Mouse (Mus musculus) induced T-regulatory cell, adult 2 months (primary cell): Measurements from ENCODE around the gene Dnal4.

Experiments
- DNase-seq: peaks from one replicate; pipeline ENCODE4 v3.0.0-alpha.2; 2012; ENCODE audit warnings: low read depth

Gene Dnal4

GRCm38 (mm10) chr15:79733640-79734039 is 44.0 kb downstream of the Dnal4 start:
- no peak for DNase-seq

GRCm38 (mm10) chr15:79733192-79733591 is 44.5 kb downstream of the Dnal4 start:
- no peak for DNase-seq

GRCm38 (mm10) chr15:79731554-79731953 is 46.1 kb downstream of the Dnal4 start:
- no peak for DNase-seq

- peak; percentile 67 for DNase-seq
These were observed 48.8 kb downstream of the Dnal4 start for GRCm38 (mm10) chr15:79728731-79729388.

- no peak for DNase-seq
These were observed 49.3 kb downstream of the Dnal4 start for GRCm38 (mm10) chr15:79728311-79728710.

- DNase-seq: no peak
These were observed 49.8 kb downstream of the Dnal4 start for GRCm38 (mm10) chr15:79727840-79728239.

GRCm38 (mm10) chr15:79725190-79725789 is 52.4 kb downstream of the Dnal4 start:
- DNase-seq: no peak

GRCm38 (mm10) chr15:79723439-79723838 is 54.2 kb downstream of the Dnal4 start:
- peak; percentile 72 for DNase-seq

- no peak for DNase-seq
These were observed 56.9 kb downstream of the Dnal4 start for GRCm38 (mm10) chr15:79720796-79721195.

GRCm38 (mm10) chr15:79720267-79720666 is 57.4 kb downstream of the Dnal4 start:
- no peak for DNase-seq

GRCm38 (mm10) chr15:79716710-79717109 is 60.9 kb downstream of the Dnal4 start:
- DNase-seq: no peak

- DNase-seq: no peak
These were observed 62.0 kb downstream of the Dnal4 start for GRCm38 (mm10) chr15:79715646-79716045.
